Mouse (Mus musculus) forebrain, postnatal 0 days (tissue): ENCODE results near the gene Ranbp2. TPM values are rescaled to one million over a fixed set of nuclear protein-coding genes. Genes with fewer than 3 reads are reported as not detected.
"Not testable (repeated sequence)": the region's sequence is repeated elsewhere in the genome, so short reads cannot be mapped to it uniquely, and the experiment has no call there.

Experiments
- ATAC-seq: fragments of 200-750 bp; cut with Nextera tagmentation; 2 replicates; pipeline ENCODE4 v1.8.0; 2017; ENCODE audit warnings: mild to moderate bottlenecking, moderate library complexity
- DNase-seq: peaks from one replicate; pipeline ENCODE4 v3.0.0-alpha.2; 2015
- H3K27ac ChIP-seq: fragments of 300-500 bp; sonication (generic); 2 replicates; pipeline ENCODE4 v1.5.1; 2014; ENCODE audit warnings: low read depth, mild to moderate bottlenecking, antibody characterized with exemption, low read length, moderate library complexity, mixed read lengths
- H3K27me3 ChIP-seq: fragments of 300-500 bp; sonication (generic); 2 replicates; pipeline ENCODE4 v1.6.1; 2014; ENCODE audit warnings: mild to moderate bottlenecking, low read length, mixed read lengths; ENCODE audit not compliant: insufficient read depth
- H3K36me3 ChIP-seq: fragments of 300-500 bp; sonication (generic); 2 replicates; pipeline ENCODE4 v1.6.1; 2014; ENCODE audit warnings: mild to moderate bottlenecking, moderate library complexity; ENCODE audit not compliant: insufficient read depth
- H3K4me1 ChIP-seq: fragments of 300-500 bp; sonication (generic); 2 replicates; pipeline ENCODE4 v1.6.1; 2014; ENCODE audit warnings: antibody characterized with exemption; ENCODE audit not compliant: insufficient read depth
- H3K4me2 ChIP-seq: fragments of 300-500 bp; sonication (generic); 2 replicates; pipeline ENCODE4 v1.6.1; 2014; ENCODE audit warnings: low read depth, mild to moderate bottlenecking, moderate library complexity
- H3K4me3 ChIP-seq: fragments of 300-500 bp; sonication (generic); 2 replicates; pipeline ENCODE4 v1.5.1; 2014; ENCODE audit warnings: low read depth, low read length, mixed read lengths
- H3K9ac ChIP-seq: fragments of 300-500 bp; sonication (generic); 2 replicates; pipeline ENCODE4 v1.6.1; 2014; ENCODE audit warnings: mild to moderate bottlenecking
- H3K9me3 ChIP-seq: fragments of 300-500 bp; sonication (generic); 2 replicates; pipeline ENCODE4 v1.6.1; 2016; ENCODE audit warnings: low read length
- CTCF ChIP-seq: sonication (generic); IDR thresholded peaks from 2 replicates; pipeline ENCODE4 v1.5.1; 2016; ENCODE audit warnings: antibody characterized with exemption, control low read depth, low read depth
- WGBS: fragments of 180-500 bp; shearing (Covaris S2); extraction: QIAGEN DNeasy Blood & Tissue Kit; methylation state at CpG from one replicate; pipeline ENCODE4 v1.1.7; 2014; 5-methylcytosine and 5-hydroxymethylcytosine counted together
- polyA plus RNA-seq: library from polyadenylated mRNA; unstranded; fragments of >200 nt; fragmentation: Nextera tagmentation; extraction: Ambion mirVana; gene quantifications from 2 replicates; pipeline ENCODE4 v1.2.1, GENCODE M21; 2015
- total RNA-seq: library from RNA; depleted of rRNA; stranded (reverse); fragments of >200 nt; gene quantifications from 2 replicates; pipeline ENCODE4 v1.2.3, GENCODE M21; 2014

Ranbp2 gene
- total and polyA plus RNA-seq, 2 experiments from 2014 or later, result 10.9 to 65.4 TPM

- H3K9ac ChIP-seq, result no peak overlapping the region
- no peaks in the 10 kb centered on the region for H3K27me3 ChIP-seq
- ATAC-seq, result no peak
- H3K4me3 ChIP-seq, result no peak overlapping the region
- 0 out of 2 replicates have a peak, but pooled peaks cover 4% of the 10 kb centered on the region for H3K4me1 ChIP-seq
- H3K27ac ChIP-seq, result no peak overlapping the region
- no peak for DNase-seq
- H3K36me3 ChIP-seq, result peaks cover 23% of the 10 kb centered on the region
- TF ChIP-seq CTCF, result no peak
- H3K4me2 ChIP-seq, result no peak overlapping the region
- H3K9me3 ChIP-seq, result no peaks in the 10 kb centered on the region
Measured at GRCm38 (mm10) chr10:58496732-58497131, 50.0 kb downstream of the Ranbp2 start.

GRCm38 (mm10) chr10:58497320-58498284 lies 50.9 kb downstream of the Ranbp2 start, which contains the start of gene Ccdc138:
Ccdc138 (plus strand) TSS chr10:58497948.
- peaks cover 16% of the 10 kb centered on the region for H3K36me3 ChIP-seq
- H3K27me3 ChIP-seq, result no peaks in the 10 kb centered on the region
- peak; percentile 62 for TF ChIP-seq CTCF
- peak within 1 kb of the TSS; percentile 59 for H3K4me2 ChIP-seq
- peak within 1 kb of the TSS; percentile 70 for H3K27ac ChIP-seq
- no peaks in the 10 kb centered on the region for H3K9me3 ChIP-seq
- H3K9ac ChIP-seq, result peak within 1 kb of the TSS; percentile 57
- 0 out of 2 replicates have a peak, but pooled peaks cover 4% of the 10 kb centered on the region for H3K4me1 ChIP-seq
- H3K4me3 ChIP-seq, result peak within 1 kb of the TSS; percentile 76
- DNase-seq (peak; percentile 92), ATAC-seq (peak; percentile 99)
- WGBS, result 2% methylated on average over 50 of the region's 50 CpGs

- Histone ChIP-seq H3K27me3 (no peaks in the 10 kb centered on the region), H3K9ac (peak overlapping the region; percentile 57; the same call in 1 of the 2 replicates), H3K4me3 (peak overlapping the region; percentile 76), H3K4me1 (0 out of 2 replicates have a peak, but pooled peaks cover 4% of the 10 kb centered on the region), H3K36me3 (peaks cover 7% of the 10 kb centered on the region), H3K27ac (no peak overlapping the region), H3K9me3 (no peaks in the 10 kb centered on the region), H3K4me2 (peak overlapping the region; percentile 59)
- 65% methylated on average over 2 of the region's 2 CpGs for WGBS
- ATAC-seq (no peak), DNase-seq (no peak)
- no peak for TF ChIP-seq CTCF
Measured at GRCm38 (mm10) chr10:58498516-58498915, 51.8 kb downstream of the Ranbp2 start.

GRCm38 (mm10) chr10:58529358-58529757 lies 82.6 kb downstream of the Ranbp2 start:
- Histone ChIP-seq H3K4me1 (no peaks in the 10 kb centered on the region), H3K9me3 (no peaks in the 10 kb centered on the region), H3K4me3 (no peak overlapping the region), H3K27ac (no peak overlapping the region), H3K9ac (no peak overlapping the region), H3K36me3 (peaks cover 5% of the 10 kb centered on the region; the same call in 1 of the 2 replicates), H3K4me2 (no peak overlapping the region), H3K27me3 (no peaks in the 10 kb centered on the region)
- WGBS, result 89% methylated on average over 1 of the region's 1 CpGs
- no peak for TF ChIP-seq CTCF
- ATAC-seq (no peak), DNase-seq (no peak)

- Histone ChIP-seq H3K4me2 (no peak overlapping the region), H3K9ac (no peak overlapping the region), H3K27me3 (no peaks in the 10 kb centered on the region), H3K27ac (no peak overlapping the region), H3K9me3 (no peaks in the 10 kb centered on the region), H3K36me3 (no peaks in the 10 kb centered on the region), H3K4me1 (no peaks in the 10 kb centered on the region), H3K4me3 (no peak overlapping the region)
- ATAC-seq (no peak), DNase-seq (no peak)
- WGBS, result 84% methylated on average over 10 of the region's 10 CpGs
- no peak for TF ChIP-seq CTCF
Measured at GRCm38 (mm10) chr10:58530896-58531790, 84.4 kb downstream of the Ranbp2 start.

GRCm38 (mm10) chr10:58532177-58532576 lies 85.5 kb downstream of the Ranbp2 start:
- Histone ChIP-seq H3K9me3 (no peaks in the 10 kb centered on the region), H3K4me2 (no peak overlapping the region), H3K9ac (no peak overlapping the region), H3K27me3 (no peaks in the 10 kb centered on the region), H3K4me3 (no peak overlapping the region), H3K27ac (no peak overlapping the region), H3K36me3 (no peaks in the 10 kb centered on the region), H3K4me1 (no peaks in the 10 kb centered on the region)
- no peak for TF ChIP-seq CTCF
- no peak for ATAC-seq
- no peak for DNase-seq
- WGBS, result 93% methylated on average over 2 of the region's 2 CpGs

GRCm38 (mm10) chr10:58536276-58536675 lies 89.6 kb downstream of the Ranbp2 start:
- H3K4me2 ChIP-seq, H3K27ac ChIP-seq, H3K36me3 ChIP-seq, H3K4me1 ChIP-seq, H3K9ac ChIP-seq, H3K4me3 ChIP-seq, DNase-seq, H3K27me3 ChIP-seq, H3K9me3 ChIP-seq, ATAC-seq: not testable (repeated sequence)
- 88% methylated on average over 5 of the region's 5 CpGs for WGBS
